Mouse (Mus musculus): ENCODE data around the gene Akap13.

DNA sequence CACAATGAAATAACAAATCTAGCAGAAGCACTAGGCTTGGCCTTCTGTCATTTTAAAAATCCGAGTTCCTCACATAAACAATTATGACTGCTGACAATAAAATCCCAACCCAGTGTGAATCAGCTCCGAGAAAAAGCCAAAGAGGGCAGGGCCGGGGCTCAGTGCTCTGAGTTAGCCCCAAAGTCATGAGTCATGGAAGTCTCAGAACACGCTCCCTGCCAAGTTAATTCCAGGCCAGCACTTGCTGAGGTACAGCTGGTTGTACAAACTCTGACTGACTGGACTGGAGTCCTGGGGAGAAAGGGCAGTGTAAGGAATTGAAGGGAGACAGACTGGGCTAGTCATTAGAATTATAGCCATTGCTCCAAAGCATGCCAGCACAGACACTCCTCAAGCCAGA is 28.0 kb upstream of the Akap13 start:
- no peak for TF ChIP-seq CTCF (IDR thresholded peaks at IDR 0.05)
- TF ChIP-seq EP300 (IDR thresholded peaks at IDR 0.05) = peak; percentile 27; the same call in 1 of the 2 replicates

Data from lung, postnatal 0 days (tissue).